Mouse (Mus musculus) MEL (cell line): ENCODE measurements at regions not wholly inside any gene's neighbourhood (a gene's known extent, or its start where the extent isn't known, plus 50 kb on each side); places are given as distances from the start of the nearest gene placed in this dataset.

Experiments used
- DNase-seq: peaks from one replicate; pipeline ENCODE4 v3.0.0; 2011; ENCODE audit warnings: low read depth, low spot score
- H3K27ac ChIP-seq: 2 replicates; pipeline ENCODE4 v1.5.1; 2012; ENCODE audit warnings: low read depth, mild to moderate bottlenecking, control low read depth, low read length, moderate library complexity; ENCODE audit not compliant: control insufficient read depth
- H3K27me3 ChIP-seq, 2 experiments: fragments of 150-350 bp in 1 of 2; sonication (generic) in 1 of 2; 2 replicates each; pipeline ENCODE4 v1.6.1; 2012; ENCODE audit warnings: low read length in 2 of 2, mild to moderate bottlenecking in 2 of 2, improper control_type of control experiment in 1 of 2, moderate library complexity in 1 of 2; ENCODE audit not compliant: insufficient read depth in 2 of 2, control insufficient read depth in 1 of 2
- H3K36me3 ChIP-seq, 2 experiments: 2 replicates each; pipeline ENCODE4 v1.6.1; 2012 to 2014; ENCODE audit warnings: low read length in 2 of 2, improper control_type of control experiment in 1 of 2, inconsistent platforms in 1 of 2, mild to moderate bottlenecking in 1 of 2; ENCODE audit not compliant: insufficient read depth in 2 of 2, control insufficient read depth in 1 of 2
- H3K4me1 ChIP-seq, 2 experiments: fragments of 150-350 bp in 1 of 2; sonication (generic) in 1 of 2; 2 replicates each; pipeline ENCODE4 v1.6.1; 2012; ENCODE audit warnings: low read length in 2 of 2, improper control_type of control experiment in 1 of 2, mild to moderate bottlenecking in 1 of 2; ENCODE audit not compliant: insufficient read depth in 2 of 2, control insufficient read depth in 1 of 2
- H3K4me3 ChIP-seq, 2 experiments: fragments of 150-350 bp in 1 of 2; sonication (generic) in 1 of 2; 2 replicates each; pipeline ENCODE4 v1.5.1; 2012; ENCODE audit warnings: low read depth in 2 of 2, low read length in 2 of 2, mild to moderate bottlenecking in 2 of 2, moderate library complexity in 2 of 2, control low read depth in 1 of 2, improper control_type of control experiment in 1 of 2; ENCODE audit not compliant: control insufficient read depth in 1 of 2, insufficient read depth in 1 of 2
- H3K79me2 ChIP-seq: 2 replicates; pipeline ENCODE4 v1.6.1; 2012; ENCODE audit warnings: mild to moderate bottlenecking, low read length, moderate library complexity; ENCODE audit not compliant: control insufficient read depth, poor library complexity, insufficient read depth
- H3K9ac ChIP-seq: 2 replicates; pipeline ENCODE4 v1.6.1; 2012; ENCODE audit warnings: low read depth, mild to moderate bottlenecking, control low read depth, low read length, moderate library complexity; ENCODE audit not compliant: control insufficient read depth, poor library complexity, severe bottlenecking
- H3K9me3 ChIP-seq: fragments of 150-350 bp; sonication (generic); replicated peaks from 2 replicates; pipeline ENCODE4 v1.6.1; 2012; ENCODE audit warnings: mild to moderate bottlenecking, low read length, improper control_type of control experiment, moderate library complexity; ENCODE audit not compliant: insufficient read depth
- BHLHE40 ChIP-seq: IDR thresholded peaks from 2 replicates; pipeline ENCODE4 v1.6.1; 2012; ENCODE audit warnings: low read depth, mild to moderate bottlenecking, inconsistent platforms, low read length, improper control_type of control experiment, borderline replicate concordance
- CHD1 ChIP-seq: IDR thresholded peaks from 2 replicates; pipeline ENCODE4 v1.6.1; 2012; ENCODE audit warnings: low read depth, mild to moderate bottlenecking, inconsistent platforms, low read length, improper control_type of control experiment
- CTCF ChIP-seq, 3 experiments: IDR thresholded peaks in 2 of 3; conservative IDR thresholded peaks in 1 of 3; 2 replicates each; pipeline ENCODE4 v1.5.1; 2011 to 2012; ENCODE audit warnings: low read length in 3 of 3, low read depth in 2 of 3, mild to moderate bottlenecking in 2 of 3, improper control_type of control experiment in 1 of 3, inconsistent platforms in 1 of 3, mixed read lengths in 1 of 3, moderate library complexity in 1 of 3; ENCODE audit not compliant: control insufficient read depth in 1 of 3, insufficient read depth in 1 of 3, poor library complexity in 1 of 3, severe bottlenecking in 1 of 3
- GATA1 ChIP-seq: IDR thresholded peaks from 2 replicates; pipeline ENCODE4 v1.6.1; 2011; ENCODE audit warnings: low read depth, low read length, improper control_type of control experiment
- HCFC1 ChIP-seq: IDR thresholded peaks from 2 replicates; pipeline ENCODE4 v1.6.1; 2012; ENCODE audit warnings: low read depth, mild to moderate bottlenecking, inconsistent platforms, low read length, improper control_type of control experiment, moderate library complexity
- JUND ChIP-seq: IDR thresholded peaks from 2 replicates; pipeline ENCODE4 v1.6.1; 2011; ENCODE audit warnings: low read depth, mild to moderate bottlenecking, improper control_type of control experiment, low read length
- KAT2A ChIP-seq: conservative IDR thresholded peaks from 2 replicates; pipeline ENCODE4 v1.6.1; 2012; ENCODE audit warnings: low read depth, low read length, improper control_type of control experiment, inconsistent platforms
- MAFK ChIP-seq: IDR thresholded peaks from 2 replicates; pipeline ENCODE4 v1.6.1; 2011; ENCODE audit warnings: low read depth, mild to moderate bottlenecking, low read length, improper control_type of control experiment, borderline replicate concordance
- MAX ChIP-seq: IDR thresholded peaks from 2 replicates; pipeline ENCODE4 v1.6.1; 2011; ENCODE audit warnings: low read length, improper control_type of control experiment
- MAZ ChIP-seq: IDR thresholded peaks from 2 replicates; pipeline ENCODE4 v1.6.1; 2012; ENCODE audit warnings: low read depth, mild to moderate bottlenecking, inconsistent platforms, low read length, improper control_type of control experiment
- MEF2A ChIP-seq: IDR thresholded peaks from 2 replicates; pipeline ENCODE4 v1.6.1; 2014; ENCODE audit warnings: low read depth, mild to moderate bottlenecking, inconsistent platforms, low read length, improper control_type of control experiment; ENCODE audit not compliant: poor library complexity, insufficient replicate concordance, severe bottlenecking; ENCODE audit errors: extremely low read depth
- MYB ChIP-seq: IDR thresholded peaks from 2 replicates; pipeline ENCODE4 v1.6.1; 2011; ENCODE audit warnings: mild to moderate bottlenecking, low read depth, low read length, improper control_type of control experiment
- MYC ChIP-seq: IDR thresholded peaks from 2 replicates; pipeline ENCODE4 v1.6.1; 2011; ENCODE audit warnings: low read depth, mild to moderate bottlenecking, low read length, improper control_type of control experiment, moderate library complexity
- NELFE ChIP-seq: IDR thresholded peaks from 2 replicates; pipeline ENCODE4 v1.6.1; 2011; ENCODE audit warnings: low read depth, low read length, improper control_type of control experiment
- POLR2A ChIP-seq, 2 experiments: IDR thresholded peaks; 2 replicates each; pipeline ENCODE4 v1.6.1; 2011 to 2012; ENCODE audit warnings: low read length in 2 of 2, mild to moderate bottlenecking in 2 of 2, control low read depth in 1 of 2, improper control_type of control experiment in 1 of 2, low read depth in 1 of 2, moderate library complexity in 1 of 2; ENCODE audit not compliant: control insufficient read depth in 1 of 2, insufficient read depth in 1 of 2, poor library complexity in 1 of 2
- POLR2AphosphoS2 ChIP-seq: IDR thresholded peaks from 2 replicates; pipeline ENCODE4 v1.6.1; 2011; ENCODE audit warnings: low read length, improper control_type of control experiment
- RAD21 ChIP-seq: IDR thresholded peaks from 2 replicates; pipeline ENCODE4 v1.6.1; 2011; ENCODE audit warnings: mild to moderate bottlenecking, low read depth, low read length, improper control_type of control experiment
- SMC3 ChIP-seq: IDR thresholded peaks from 2 replicates; pipeline ENCODE4 v1.6.1; 2011; ENCODE audit warnings: low read depth, low read length, improper control_type of control experiment
- TBP ChIP-seq: IDR thresholded peaks from 2 replicates; pipeline ENCODE4 v1.8.0; 2011; ENCODE audit warnings: low read depth, low read length, improper control_type of control experiment
- TCF12 ChIP-seq: IDR thresholded peaks from 2 replicates; pipeline ENCODE4 v1.6.1; 2014; ENCODE audit warnings: low read depth, mild to moderate bottlenecking, inconsistent platforms, low read length, improper control_type of control experiment, moderate library complexity
- UBTF ChIP-seq: IDR thresholded peaks from 2 replicates; pipeline ENCODE4 v1.6.1; 2012; ENCODE audit warnings: low read depth, mild to moderate bottlenecking, inconsistent platforms, low read length, improper control_type of control experiment, moderate library complexity, borderline replicate concordance; ENCODE audit not compliant: insufficient read depth
- ZC3H11A ChIP-seq: IDR thresholded peaks from 2 replicates; pipeline ENCODE4 v1.6.1; 2012; ENCODE audit warnings: low read depth, mild to moderate bottlenecking, inconsistent platforms, low read length, improper control_type of control experiment
- ZKSCAN1 ChIP-seq: IDR thresholded peaks from 2 replicates; pipeline ENCODE4 v1.6.1; 2012; ENCODE audit warnings: low read depth, mild to moderate bottlenecking, inconsistent platforms, low read length, improper control_type of control experiment, moderate library complexity
- ZMIZ1 ChIP-seq: IDR thresholded peaks from 2 replicates; pipeline ENCODE4 v1.6.1; 2012; ENCODE audit warnings: low read depth, mild to moderate bottlenecking, inconsistent platforms, low read length, improper control_type of control experiment, moderate library complexity
- ZNF384 ChIP-seq: IDR thresholded peaks from 2 replicates; pipeline ENCODE4 v1.6.1; 2012; ENCODE audit warnings: low read depth, mild to moderate bottlenecking, inconsistent platforms, low read length, improper control_type of control experiment

- Histone ChIP-seq H3K36me3 (no peaks in the 10 kb centered on the region), H3K9ac (no peak overlapping the region), H3K4me1 (no peaks in the 10 kb centered on the region), H3K79me2 (no peaks in the 10 kb centered on the region)
- DNase-seq = no peak
- TF ChIP-seq TCF12 (no peak), MAFK (no peak), MYB (no peak), RAD21 (no peak), POLR2AphosphoS2 (no peak), ZC3H11A (no peak), MAX (no peak), TBP (no peak), BHLHE40 (no peak), MAZ (no peak), CHD1 (no peak), GATA1 (no peak), CTCF (IDR thresholded peaks at IDR 0.05 in 2 of 3, conservative IDR thresholded peaks at IDR 0.05 in 1 of 3; ENCODE audit: control insufficient read depth in 1 of 3, insufficient read depth in 1 of 3, low read depth in 2 of 3, low read length in 3 of 3, poor library complexity in 1 of 3, severe bottlenecking in 1 of 3) (no peak), NELFE (no peak), ZMIZ1 (no peak), MEF2A (no peak), POLR2A (IDR thresholded peaks at IDR 0.05; ENCODE audit: control insufficient read depth in 1 of 2, insufficient read depth in 1 of 2, low read depth in 1 of 2, low read length in 2 of 2, poor library complexity in 1 of 2) (no peak)
- TF ChIP-seq, all 39 proteins: peak for 0
- Histone ChIP-seq H3K27ac (no peak overlapping the region), H3K9me3 (no peaks in the 10 kb centered on the region), H3K27me3 (peaks cover 1 to 7% of the 10 kb centered on the region in 2 experiments; a peak in 2 of 4 replicates), H3K4me3 (no peak overlapping the region)
Measured at GRCm38 (mm10) chr5:73740766-73741165, 89.6 kb downstream of the Spata18 start.

DNA sequence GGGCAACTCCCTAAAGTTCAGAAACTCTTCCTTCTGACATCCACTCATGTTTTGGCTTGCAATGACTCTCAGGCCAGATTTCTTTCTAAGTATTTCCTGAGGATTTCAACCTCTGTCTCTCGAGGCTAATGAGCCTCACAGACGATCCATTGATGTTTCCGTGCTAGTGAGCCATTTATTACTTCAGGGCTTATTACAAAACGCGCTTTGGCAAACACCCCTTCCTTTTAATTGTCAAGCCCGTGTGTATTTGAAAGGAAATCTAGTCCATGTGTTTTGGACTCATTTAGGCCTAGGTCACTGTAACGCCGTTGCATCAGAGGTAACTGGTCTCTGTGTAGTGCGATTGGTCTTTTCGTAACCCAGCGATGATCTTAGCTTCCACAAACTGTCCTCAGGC lies 90.3 kb downstream of the Spata18 start:
- H3K4me1 ChIP-seq = no peaks in the 10 kb centered on the region
- no peaks in the 10 kb centered on the region for H3K79me2 ChIP-seq
- peaks cover 0 to 7% of the 10 kb centered on the region in 2 experiments; a peak in 2 of 4 replicates for H3K27me3 ChIP-seq
- no peak overlapping the region for H3K27ac ChIP-seq
- H3K9me3 ChIP-seq = no peaks in the 10 kb centered on the region
- no peaks in the 10 kb centered on the region for H3K36me3 ChIP-seq
- H3K4me3 ChIP-seq = no peak overlapping the region
- TF ChIP-seq KAT2A = no peak
- TF ChIP-seq HCFC1 = no peak
- TF ChIP-seq CHD1 = no peak
- no peak for TF ChIP-seq ZNF384
- no peak for TF ChIP-seq RAD21
- TF ChIP-seq ZKSCAN1 = no peak
- no peak for TF ChIP-seq MAFK
- no peak for TF ChIP-seq BHLHE40
- TF ChIP-seq UBTF = no peak
- no peak for TF ChIP-seq ZMIZ1
- TF ChIP-seq JUND = no peak
- no peak for TF ChIP-seq SMC3
- no peak for TF ChIP-seq MAX
- TF ChIP-seq TCF12 = no peak
- no peak for TF ChIP-seq MYC
- H3K9ac ChIP-seq = no peak overlapping the region
- DNase-seq = no peak
